Mouse (Mus musculus) lung, adult 2 months (tissue): Measurements from ENCODE around the gene Ugt2b34. TPM values are rescaled to one million over a fixed set of nuclear protein-coding genes. Genes with fewer than 3 reads are reported as not detected.
"Not testable (repeated sequence)": the region's sequence is repeated elsewhere in the genome, so short reads cannot be mapped to it uniquely, and the experiment has no call there.

Experiments used
- DNase-seq: peaks from one replicate; pipeline ENCODE4 v3.0.0; 2022
- H3K4me1 ChIP-seq: fragments of 200-500 bp; 2 replicates; pipeline ENCODE4 v1.6.1; 2011; ENCODE audit warnings: low read length; ENCODE audit not compliant: control insufficient read depth, insufficient read depth
- H3K4me3 ChIP-seq: fragments of 200-500 bp; replicated peaks from 2 replicates; pipeline ENCODE3; 2011; ENCODE audit warnings: low read depth, mild to moderate bottlenecking, control low read depth, low read length; ENCODE audit errors: extremely low read depth
- CTCF ChIP-seq: fragments of 200-500 bp; IDR thresholded peaks from 2 replicates; pipeline ENCODE4 v1.5.1; 2011; ENCODE audit warnings: mild to moderate bottlenecking, low read length, control low read depth; ENCODE audit not compliant: insufficient read depth
- POLR2A ChIP-seq: fragments of 200-500 bp; IDR thresholded peaks from 2 replicates; pipeline ENCODE4 v1.6.1; 2011; ENCODE audit warnings: low read depth, mild to moderate bottlenecking, control low read depth, low read length, borderline replicate concordance; ENCODE audit errors: extremely low read depth
- whole genome bisulfite sequencing: fragments of 180-500 bp; shearing (Covaris S2); methylation state at CpG from one replicate; pipeline ENCODE4 v1.1.7; 2018; 5-methylcytosine and 5-hydroxymethylcytosine counted together
- polyA plus RNA-seq: library from polyadenylated mRNA; depleted of rRNA; stranded (reverse); fragments of >200 nt; gene quantifications from 2 replicates; pipeline ENCODE4 v1.2.3, GENCODE M21; 2012; rRNA removed

Ugt2b34 gene
- polyA plus RNA-seq, 1 experiment = 0.04 TPM

GRCm38 (mm10) chr5:86871877-86872276, 34.9 kb downstream of the Ugt2b34 start:
- H3K4me3 ChIP-seq = no peak overlapping the region
- H3K4me1 ChIP-seq = no peaks in the 10 kb centered on the region
- TF ChIP-seq POLR2A (no peak), CTCF (no peak)
- DNase-seq = no peak
- 13% methylated on average over 1 of the region's 1 CpGs for WGBS

- Histone ChIP-seq H3K4me3 (no peak overlapping the region), H3K4me1 (no peaks in the 10 kb centered on the region)
- 53% methylated on average over 3 of the region's 3 CpGs for WGBS
- DNase-seq = no peak
- TF ChIP-seq CTCF (no peak), POLR2A (no peak)
These were observed 48.4 kb downstream of the Ugt2b34 start for GRCm38 (mm10) chr5:86858336-86858735.

GRCm38 (mm10) chr5:86857682-86858081, 49.1 kb downstream of the Ugt2b34 start:
- H3K4me1 ChIP-seq = no peaks in the 10 kb centered on the region
- 25% methylated on average over 1 of the region's 1 CpGs for WGBS
- no peak for DNase-seq
- H3K4me3 ChIP-seq = no peak overlapping the region
- TF ChIP-seq POLR2A (no peak), CTCF (no peak)

DNA sequence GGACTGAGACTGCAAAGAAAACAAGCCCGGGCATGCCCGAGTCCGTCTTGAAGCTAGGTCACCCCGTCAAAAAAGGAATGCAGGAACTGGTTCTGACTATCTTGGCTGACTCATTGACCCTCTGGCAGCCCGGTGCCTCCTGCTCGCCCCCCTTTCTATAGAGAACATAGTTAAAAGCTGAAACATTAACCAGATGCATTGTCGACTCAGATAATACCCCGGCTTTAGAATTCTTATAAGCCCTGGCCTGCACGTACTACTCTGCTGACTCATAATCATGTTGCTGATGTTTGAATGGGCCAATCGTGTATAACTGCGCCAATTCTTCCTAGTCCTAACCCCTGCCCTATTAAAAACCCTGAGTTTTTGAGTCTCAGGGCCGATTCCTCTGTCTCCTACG, 50.2 kb downstream of the Ugt2b34 start:
- not testable (repeated sequence) for DNase-seq, H3K4me1 ChIP-seq, H3K4me3 ChIP-seq
- WGBS = 73% methylated on average over 13 of the region's 13 CpGs

DNA sequence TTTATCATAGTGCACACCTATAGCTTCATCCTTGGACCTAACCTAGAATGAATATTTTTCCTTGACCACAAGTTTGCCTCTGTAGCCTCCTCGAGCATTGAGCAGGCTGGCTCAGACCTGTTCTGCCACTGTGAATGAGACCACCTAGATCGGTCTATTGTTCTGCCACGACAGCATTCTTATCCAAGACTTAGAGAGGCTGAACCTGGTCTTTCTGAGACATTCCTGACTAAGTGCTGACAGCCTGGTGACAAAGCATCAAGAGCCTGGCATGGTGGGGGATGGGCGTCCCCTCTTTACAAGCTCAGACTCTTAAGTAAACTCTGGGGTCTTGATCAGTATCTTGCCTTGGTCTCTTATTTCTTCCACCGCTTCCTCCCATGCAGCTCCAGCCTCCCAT, 55.1 kb downstream of the Ugt2b34 start:
- TF ChIP-seq CTCF (no peak), POLR2A (no peak)
- WGBS = 48% methylated on average over 5 of the region's 5 CpGs
- DNase-seq = no peak
- no peaks in the 10 kb centered on the region for H3K4me1 ChIP-seq
- no peak overlapping the region for H3K4me3 ChIP-seq

- Histone ChIP-seq H3K4me3 (no peak overlapping the region), H3K4me1 (no peaks in the 10 kb centered on the region)
- no peak for TF ChIP-seq CTCF
- TF ChIP-seq POLR2A = no peak
- DNase-seq = no peak
These were observed 56.6 kb downstream of the Ugt2b34 start for GRCm38 (mm10) chr5:86850104-86850503.

GRCm38 (mm10) chr5:86841261-86841660, 65.5 kb downstream of the Ugt2b34 start:
- not testable (repeated sequence) for H3K4me1 ChIP-seq, H3K4me3 ChIP-seq, DNase-seq

- whole genome bisulfite sequencing = 89% methylated on average over 2 of the region's 2 CpGs
- DNase-seq = no peak
- no peak for TF ChIP-seq POLR2A
- no peak for TF ChIP-seq CTCF
- H3K4me1 ChIP-seq = no peaks in the 10 kb centered on the region
- H3K4me3 ChIP-seq = no peak overlapping the region
These were observed 66.5 kb downstream of the Ugt2b34 start for GRCm38 (mm10) chr5:86840207-86840606.

Other genes starting within 250 kb of the Ugt2b34 start
- 0.40 TPM in 1 of 2 replicates, not detected in the other for gene Tmprss11b, start 230.6 kb downstream of the Ugt2b34 start, polyA plus RNA-seq
- 0.12 TPM in 1 of 2 replicates, not detected in the other for gene Tmprss11e, start 161.1 kb downstream of the Ugt2b34 start, polyA plus RNA-seq
- 11.7 and 17.9 TPM in 2 replicates for gene Ythdc1, start 102.7 kb downstream of the Ugt2b34 start, polyA plus RNA-seq
- 0.07 TPM in 1 of 2 replicates, not detected in the other for gene Ugt2b1, start 19.6 kb upstream of the Ugt2b34 start, polyA plus RNA-seq
- not detected in 2 replicates for gene Ugt2b35, start 93.9 kb upstream of the Ugt2b34 start, polyA plus RNA-seq
- 0.07 TPM in 1 of 2 replicates, not detected in the other for gene Ugt2b36, start 185.6 kb upstream of the Ugt2b34 start, polyA plus RNA-seq
- 0.07 TPM in 1 of 2 replicates, not detected in the other for gene Ugt2b5, start 233.4 kb upstream of the Ugt2b34 start, polyA plus RNA-seq